Mouse (Mus musculus): ENCODE results near the gene Plcb3. TPM values are rescaled to one million over a fixed set of nuclear protein-coding genes. Genes with fewer than 3 reads are reported as not detected.
A peak's percentile ranks its signal among the peaks of the same experiment; 100 is the strongest.
"Not testable (repeated sequence)": the region's sequence is repeated elsewhere in the genome, so short reads cannot be mapped to it uniquely, and the experiment has no call there.

The Plcb3 gene
- total RNA-seq, 2 experiments from 2014 or later: 8.1 to 10.7 TPM

- intact Hi-C loops (cut with DNase I): no loop called here
- DNase-seq: no peak
Measured at GRCm38 (mm10) chr19:6911101-6912074, 64.9 kb downstream of the Plcb3 start.

GRCm38 (mm10) chr19:6910306-6910705 lies 66.0 kb downstream of the Plcb3 start:
- DNase-seq; intact Hi-C loops (cut with DNase I): not testable (repeated sequence)

GRCm38 (mm10) chr19:6909507-6910289 lies 66.6 kb downstream of the Plcb3 start, which contains the start of the genes Trmt112 and Prdx5:
Trmt112 (plus strand) TSS chr19:6909698.
Prdx5 (minus strand) TSS chr19:6910106.
- intact Hi-C loops (cut with DNase I): no loop called here
- DNase-seq: peak; percentile 79 to 81

- intact Hi-C loops (cut with DNase I): no loop called here
- no peak for DNase-seq
Measured at GRCm38 (mm10) chr19:6909021-6909420, 67.2 kb downstream of the Plcb3 start.

- DNase-seq: no peak
- intact Hi-C loops (cut with DNase I): no loop called here
Measured at GRCm38 (mm10) chr19:6907811-6908540, 68.3 kb downstream of the Plcb3 start.

GRCm38 (mm10) chr19:6907094-6907493 lies 69.2 kb downstream of the Plcb3 start:
- DNase-seq: no peak
- intact Hi-C loops (cut with DNase I): no loop called here

- intact Hi-C loops (cut with DNase I): no loop called here
Measured at GRCm38 (mm10) chr19:6906199-6906598, 70.1 kb downstream of the Plcb3 start.

GRCm38 (mm10) chr19:6905498-6906159 lies 70.6 kb downstream of the Plcb3 start:
- no peak for DNase-seq
- intact Hi-C loops (cut with DNase I): no loop called here

More at GRCm38 (mm10) chr19:6906199-6906598, 70.1 kb downstream of the Plcb3 start:
- DNase-seq: no peak

- intact Hi-C loops (cut with DNase I): no loop called here
- DNase-seq: no peak
Measured at GRCm38 (mm10) chr19:6904846-6905245, 71.4 kb downstream of the Plcb3 start.

- intact Hi-C loops (cut with DNase I): no loop called here
- DNase-seq: no peak
Measured at GRCm38 (mm10) chr19:6903031-6903430, 73.2 kb downstream of the Plcb3 start.

Small RNA genes within 50 kb of the gene (microRNA-seq; reads per million reads assigned to microRNA genes)
- 1.5 to 2.1 reads per million in 2 experiments for gene Mir6990

Other genes starting within 250 kb of the Plcb3 start
- 1 to 10 TPM; 8.1 to 8.5 TPM for gene Rps6ka4, start 135.8 kb downstream of the Plcb3 start, total RNA-seq (2021)
- gene Ccdc88b, start 118.3 kb downstream of the Plcb3 start, total RNA-seq (2021): under 1 TPM; 0.37 to 0.56 TPM
- 10 to 100 TPM; 31.7 to 38.8 TPM for gene Trmt112, start 66.8 kb downstream of the Plcb3 start, total RNA-seq (2021)
- gene Prdx5, start 66.4 kb downstream of the Plcb3 start, total RNA-seq (2021): 100 to 1,000 TPM; 204 to 205 TPM
- 10 to 100 TPM; 84.3 to 85.3 TPM for gene Esrra, start 54.7 kb downstream of the Plcb3 start, total RNA-seq (2021)
- gene Catsperz, start 51.1 kb downstream of the Plcb3 start, total RNA-seq (2021): not detected
- gene Kcnk4, start 42.0 kb downstream of the Plcb3 start, total RNA-seq (2021): not detected
- gene Bad, start 34.6 kb downstream of the Plcb3 start, total RNA-seq (2021): 10 to 100 TPM; 10.7 to 14.1 TPM
- 1 to 10 TPM; 9.4 to 9.7 TPM for gene Gpr137, start 34.0 kb downstream of the Plcb3 start, total RNA-seq (2021)
- 100 to 1,000 TPM; 105 to 128 TPM for gene Ppp1r14b, start 1.5 kb downstream of the Plcb3 start, total RNA-seq (2021)
- gene Fkbp2, start 4.0 kb upstream of the Plcb3 start, total RNA-seq (2021): 10 to 100 TPM in 1 of 2 experiments, 1 to 10 TPM in 1; 7.5 to 11.6 TPM
- 100 to 1,000 TPM; 140 to 153 TPM for gene Vegfb, start 11.2 kb upstream of the Plcb3 start, total RNA-seq (2021)
- gene Dnajc4, start 16.1 kb upstream of the Plcb3 start, total RNA-seq (2021): 10 to 100 TPM; 31.1 to 36.4 TPM
- 10 to 100 TPM; 11.4 to 16.5 TPM for gene Nudt22, start 19.6 kb upstream of the Plcb3 start, total RNA-seq (2021)
- 10 to 100 TPM; 21.0 to 23.2 TPM for gene Trpt1, start 19.7 kb upstream of the Plcb3 start, total RNA-seq (2021)
- gene Fermt3, start 43.0 kb upstream of the Plcb3 start, total RNA-seq (2021): 1 to 10 TPM; 1.1 to 1.5 TPM
- gene Stip1, start 63.5 kb upstream of the Plcb3 start, total RNA-seq (2021): 10 to 100 TPM; 80.7 to 91.9 TPM
- 100 to 1,000 TPM; 240 to 280 TPM for gene Macrod1, start 80.3 kb upstream of the Plcb3 start, total RNA-seq (2021)
- gene Flrt1, start 129.3 kb upstream of the Plcb3 start, total RNA-seq (2021): under 1 TPM; 0.36 to 0.49 TPM
- gene Otub1, start 229.8 kb upstream of the Plcb3 start, total RNA-seq (2021): 10 to 100 TPM; 45.4 to 49.9 TPM
- gene Cox8a, start 241.1 kb upstream of the Plcb3 start, total RNA-seq (2021): 10 to 100 TPM; 80.2 to 87.0 TPM

Data from gastrocnemius, postnatal 36 days (tissue).